Mouse (Mus musculus): ENCODE results near the gene Vps53.
A peak's percentile ranks its signal among the peaks of the same experiment; 100 is the strongest.
"Not testable (repeated sequence)": the region's sequence is repeated elsewhere in the genome, so short reads cannot be mapped to it uniquely, and the experiment has no call there.

Vps53 gene

DNA sequence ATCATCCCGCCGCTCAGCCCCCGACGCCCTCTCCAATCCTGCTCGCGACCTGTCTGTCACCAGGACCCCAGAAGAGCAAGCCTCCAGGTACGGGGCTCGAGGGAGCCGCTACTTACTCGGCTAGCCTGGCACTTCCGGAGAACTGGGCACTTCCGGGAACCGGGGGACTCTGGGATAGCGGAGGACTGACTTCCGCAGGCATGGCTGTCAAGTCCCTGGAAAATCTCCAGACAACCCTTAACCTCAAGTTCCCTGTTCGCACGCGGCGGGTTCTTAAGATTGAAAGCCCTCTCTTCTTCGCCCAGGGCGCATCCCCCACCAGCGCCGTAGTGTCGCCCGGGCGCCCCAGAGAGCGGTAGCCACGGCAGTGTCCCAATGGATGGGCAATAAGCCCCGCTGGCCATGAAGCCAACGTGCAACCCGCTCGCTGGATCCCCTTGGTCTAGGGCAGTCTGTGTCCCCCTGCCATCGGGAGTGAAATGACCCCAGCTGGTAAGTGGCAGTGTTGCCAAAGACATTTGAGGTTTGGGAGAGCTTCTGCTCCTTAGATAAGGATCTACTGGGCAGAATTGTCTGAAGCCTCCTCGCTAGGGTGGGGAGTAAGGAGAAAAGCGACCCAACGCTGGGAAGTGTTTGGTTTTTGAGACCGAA, at the start of gene Vps53, which contains the start of gene Fam57a:
Gene Vps53, minus strand, starts transcription at position 153 of the 651 bp plus-strand sequence.
Gene Fam57a, plus strand, starts transcription at position 177 of the 651 bp plus-strand sequence.
- peak; percentile 81 to 83 for DNase-seq (ENCODE audit: low spot score in 2 of 2)

DNA sequence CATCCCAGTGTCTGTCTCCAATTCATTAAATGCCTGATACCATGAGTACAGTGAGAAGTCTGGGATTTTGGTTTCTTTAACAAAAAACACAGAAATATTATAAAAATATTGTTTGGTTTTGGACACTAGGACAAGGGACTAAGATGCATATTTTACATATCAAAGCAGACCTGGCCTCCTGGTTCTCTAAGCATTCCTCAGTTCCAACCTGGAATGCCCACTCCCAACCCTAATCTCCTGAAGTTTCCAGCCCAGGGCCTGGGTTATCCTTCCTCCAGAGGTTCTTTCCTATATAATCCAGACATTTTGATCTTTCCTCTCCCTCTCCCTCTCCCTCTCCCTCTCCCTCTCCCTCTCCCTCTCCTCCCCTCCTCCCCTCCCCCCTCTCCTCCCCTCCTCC, 45.6 kb upstream of the Vps53 start:
- no peak for DNase-seq (ENCODE audit: low spot score in 2 of 2)

DNA sequence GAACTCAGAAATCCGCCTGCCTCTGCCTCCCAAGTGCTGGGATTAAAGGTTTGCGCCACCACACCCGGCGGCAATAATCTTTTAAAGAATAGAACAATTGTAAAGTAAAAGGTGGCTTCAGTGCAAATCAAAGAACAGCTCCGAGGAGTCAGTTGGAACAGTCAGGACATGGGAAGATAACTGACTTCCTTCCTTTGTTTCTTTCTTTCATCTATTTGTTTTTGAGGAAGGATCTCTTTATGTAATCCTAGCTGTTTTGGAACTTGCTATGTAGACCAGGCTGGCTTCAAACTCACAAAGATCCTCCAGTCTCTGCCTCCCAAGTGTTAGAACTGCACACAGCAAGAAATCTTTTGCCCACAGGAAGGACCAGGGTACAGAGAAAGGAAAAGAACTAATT, 45.2 kb upstream of the Vps53 start:
- DNase-seq (ENCODE audit: low spot score in 2 of 2) = no peak

DNA sequence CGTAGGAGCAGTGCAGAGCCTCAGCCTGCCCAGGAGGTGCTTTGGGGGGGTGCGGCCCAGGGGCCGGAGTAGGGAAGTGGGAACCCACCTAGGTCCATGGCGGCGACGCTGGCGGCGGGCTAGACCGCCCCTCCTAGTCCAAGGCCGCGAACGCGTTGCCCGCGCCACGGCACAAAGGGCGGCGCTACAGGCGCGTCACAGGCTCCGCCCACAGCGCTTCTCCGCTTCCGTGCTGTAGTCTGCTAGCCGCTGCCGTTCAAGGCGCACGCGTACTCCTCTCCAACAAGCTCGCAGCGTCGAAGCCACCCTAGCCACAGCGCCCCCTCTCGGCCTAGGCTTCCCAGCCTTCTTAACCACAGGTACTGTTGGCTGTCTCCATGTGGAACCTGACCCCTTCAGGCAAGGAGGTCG, 37.9 kb upstream of the Vps53 start, which contains the start of the genes Dbil5 and Gemin4:
Gene Dbil5, plus strand, starts transcription at position 219 of the 411 bp plus-strand sequence.
Gene Gemin4, minus strand, starts transcription at position 275 of the 411 bp plus-strand sequence.
- DNase-seq (ENCODE audit: low spot score in 2 of 2) = peak; percentile 97

DNA sequence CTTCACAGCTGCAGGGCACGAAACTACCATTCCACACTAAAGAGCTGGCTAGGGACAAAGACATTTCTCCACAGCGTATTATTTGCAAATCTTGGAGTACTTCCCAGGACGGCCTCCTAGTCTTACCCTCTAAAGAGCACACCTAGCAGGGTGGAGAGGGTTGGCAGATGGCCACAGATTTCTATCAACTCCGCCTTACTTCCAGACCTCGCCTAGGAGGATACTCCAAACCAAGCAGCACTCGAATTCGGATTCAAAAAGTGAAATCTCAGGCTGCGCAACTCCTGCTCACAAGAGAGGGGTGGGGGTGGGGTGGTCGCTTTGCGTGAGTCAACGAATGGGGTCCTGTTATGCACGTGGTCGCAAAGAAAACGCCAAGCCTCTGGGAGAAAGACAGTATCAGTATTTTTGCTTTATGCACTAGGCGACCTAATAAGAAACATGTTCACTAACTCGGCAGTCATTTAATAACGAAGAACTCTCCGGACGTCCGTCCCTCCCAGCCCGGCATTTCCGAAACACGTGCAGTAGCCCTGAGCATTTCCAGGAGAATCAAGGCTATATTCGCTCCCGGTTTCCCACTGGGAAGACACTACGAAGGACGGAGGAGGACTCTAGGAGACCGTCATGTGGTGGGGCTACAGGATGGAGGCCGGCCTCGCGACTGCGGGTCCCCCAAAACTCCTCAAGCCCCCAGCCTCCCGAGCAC, 37.4 kb upstream of the Vps53 start:
- no peak for DNase-seq (ENCODE audit: low spot score in 2 of 2)

DNA sequence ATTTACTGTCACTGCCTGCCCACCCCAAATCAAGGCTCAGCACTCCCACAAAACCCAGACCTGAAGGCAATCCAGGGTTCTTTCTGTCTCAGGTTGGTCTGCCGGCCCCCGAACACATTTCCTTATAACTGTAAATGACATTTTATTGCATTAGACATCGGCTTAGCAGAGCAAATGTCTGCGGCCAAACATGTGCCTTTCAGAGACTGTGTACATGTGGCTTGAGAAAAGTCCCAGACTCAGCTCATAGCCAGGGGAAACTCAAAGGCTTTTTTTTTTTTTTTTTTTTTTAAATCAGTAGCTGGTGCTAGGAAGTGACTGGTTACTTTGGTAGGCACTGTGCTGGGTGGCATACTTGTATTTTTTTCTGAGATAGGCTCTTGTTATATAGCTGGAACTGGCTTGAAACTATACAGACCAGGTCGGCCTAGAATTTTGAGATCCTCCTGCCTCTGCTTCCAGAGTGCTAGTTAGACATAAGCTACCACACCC, 36.6 kb upstream of the Vps53 start:
- DNase-seq (ENCODE audit: low spot score in 2 of 2) = no peak

DNA sequence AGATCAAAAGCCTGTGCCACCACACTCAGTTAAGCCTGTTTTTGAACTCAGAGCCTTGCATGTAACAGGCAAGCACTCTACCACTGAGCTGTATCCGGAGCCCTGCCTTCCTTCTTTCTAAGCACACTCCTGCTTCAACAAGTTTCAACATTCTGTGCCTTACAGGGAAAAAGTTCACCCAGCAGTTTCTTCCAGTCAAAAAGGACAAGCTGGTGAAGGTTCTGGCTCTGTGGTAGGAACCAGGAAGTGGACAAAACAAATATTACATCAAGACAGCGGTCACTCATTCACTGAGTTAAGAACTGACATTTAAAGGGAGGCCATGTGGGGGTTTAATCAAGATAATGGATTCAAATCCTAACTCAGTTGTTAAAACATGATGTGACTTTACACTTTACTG, 35.6 kb upstream of the Vps53 start:
- DNase-seq (ENCODE audit: low spot score in 2 of 2) = no peak

DNA sequence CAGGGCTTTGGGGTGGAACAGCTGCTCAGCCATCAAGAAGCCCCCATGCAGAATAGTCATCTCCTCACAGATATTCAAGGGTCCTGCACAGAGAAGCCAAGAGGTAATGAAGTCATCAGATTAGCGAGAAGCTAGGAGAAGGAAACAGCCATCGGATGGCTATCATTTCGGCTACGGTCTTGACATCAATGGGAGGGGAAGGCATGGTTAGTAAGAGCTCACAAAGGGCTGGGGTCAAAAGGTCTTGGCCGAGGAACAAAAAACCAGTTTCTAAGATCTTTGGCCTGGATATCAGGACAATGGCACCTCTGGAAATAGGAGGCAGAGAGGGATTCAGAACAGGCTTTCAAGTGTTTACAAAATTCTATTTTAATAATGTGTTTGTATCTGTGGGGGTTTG, 34.4 kb upstream of the Vps53 start:
- DNase-seq (ENCODE audit: low spot score in 2 of 2) = no peak

DNA sequence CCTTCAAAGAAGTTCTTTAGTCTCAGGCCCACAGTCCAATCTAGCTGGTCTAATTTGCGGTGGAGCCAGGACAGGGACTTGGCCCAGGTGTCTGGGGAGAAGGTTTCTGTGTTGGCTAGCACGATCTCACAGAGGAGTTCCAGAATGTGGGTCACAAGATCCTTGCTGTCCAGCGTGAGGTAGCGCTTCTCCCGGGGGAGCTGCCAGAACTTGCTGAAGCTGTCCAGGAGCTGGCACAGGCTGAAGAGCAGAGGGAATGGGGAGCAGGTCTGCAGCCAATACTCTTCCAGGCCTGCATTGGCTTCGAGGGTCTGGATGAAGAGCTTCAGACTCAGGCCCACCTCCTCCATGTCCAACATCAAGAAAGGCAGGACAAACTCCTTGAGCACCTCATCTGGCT, 32.1 kb upstream of the Vps53 start:
- not testable (repeated sequence) for DNase-seq (ENCODE audit: low spot score in 2 of 2)

DNA sequence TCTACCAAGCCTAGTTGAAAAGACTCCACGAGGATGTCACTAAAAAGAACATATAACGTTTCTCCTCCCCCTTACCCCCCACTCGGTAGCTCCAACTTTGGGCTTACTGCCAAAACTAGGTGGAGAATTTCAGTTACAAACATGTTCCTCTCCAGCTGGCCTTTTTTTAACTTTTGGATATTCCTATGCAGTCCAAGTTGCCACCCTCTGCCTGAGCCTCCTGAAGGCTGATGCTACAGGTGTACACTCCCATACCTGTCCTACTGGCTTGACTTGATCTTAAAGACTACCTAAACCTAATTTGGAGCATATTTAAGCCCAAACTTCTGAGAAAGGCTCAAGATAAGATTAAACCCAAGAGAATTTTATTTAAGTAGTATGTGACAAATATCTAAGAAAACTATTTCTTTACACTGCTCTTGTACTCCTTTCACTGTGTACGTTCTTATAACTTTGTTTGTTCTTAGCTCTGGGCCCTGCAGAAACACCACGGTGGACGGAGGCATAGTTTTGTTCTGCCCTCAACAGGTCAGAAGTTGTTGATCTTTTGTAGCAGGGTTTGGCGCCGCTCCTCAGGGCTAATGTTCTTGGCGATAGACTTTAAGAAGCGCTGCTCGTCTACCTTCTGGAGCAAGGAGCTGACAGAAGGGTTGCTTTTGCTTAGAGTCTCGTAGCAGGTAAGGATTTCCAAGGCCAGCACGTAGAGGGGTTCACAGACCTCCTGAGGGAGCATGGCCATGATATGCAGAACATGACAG, 31.0 kb upstream of the Vps53 start:
- no peak for DNase-seq (ENCODE audit: low spot score in 2 of 2)

DNA sequence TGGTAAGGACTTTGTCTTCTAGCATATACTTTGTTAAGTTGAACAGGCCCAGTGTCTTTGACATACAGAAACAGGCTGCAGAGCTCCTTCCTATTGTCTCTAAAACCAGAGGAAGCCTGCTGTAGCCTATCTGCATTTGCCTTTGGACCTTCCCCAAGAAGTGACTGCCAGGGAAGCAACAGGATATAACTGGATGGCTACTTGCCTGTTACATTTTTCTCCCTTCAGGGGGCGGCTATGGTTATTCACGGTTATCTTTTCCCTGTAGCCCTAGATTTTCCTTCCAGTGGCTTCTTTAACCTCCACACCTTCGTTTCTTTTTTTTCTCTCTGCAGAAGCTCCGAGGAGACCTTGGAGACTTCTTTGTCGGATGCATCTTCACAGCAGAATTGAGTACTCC, 27.3 kb upstream of the Vps53 start:
- no peak for DNase-seq (ENCODE audit: low spot score in 2 of 2)

DNA sequence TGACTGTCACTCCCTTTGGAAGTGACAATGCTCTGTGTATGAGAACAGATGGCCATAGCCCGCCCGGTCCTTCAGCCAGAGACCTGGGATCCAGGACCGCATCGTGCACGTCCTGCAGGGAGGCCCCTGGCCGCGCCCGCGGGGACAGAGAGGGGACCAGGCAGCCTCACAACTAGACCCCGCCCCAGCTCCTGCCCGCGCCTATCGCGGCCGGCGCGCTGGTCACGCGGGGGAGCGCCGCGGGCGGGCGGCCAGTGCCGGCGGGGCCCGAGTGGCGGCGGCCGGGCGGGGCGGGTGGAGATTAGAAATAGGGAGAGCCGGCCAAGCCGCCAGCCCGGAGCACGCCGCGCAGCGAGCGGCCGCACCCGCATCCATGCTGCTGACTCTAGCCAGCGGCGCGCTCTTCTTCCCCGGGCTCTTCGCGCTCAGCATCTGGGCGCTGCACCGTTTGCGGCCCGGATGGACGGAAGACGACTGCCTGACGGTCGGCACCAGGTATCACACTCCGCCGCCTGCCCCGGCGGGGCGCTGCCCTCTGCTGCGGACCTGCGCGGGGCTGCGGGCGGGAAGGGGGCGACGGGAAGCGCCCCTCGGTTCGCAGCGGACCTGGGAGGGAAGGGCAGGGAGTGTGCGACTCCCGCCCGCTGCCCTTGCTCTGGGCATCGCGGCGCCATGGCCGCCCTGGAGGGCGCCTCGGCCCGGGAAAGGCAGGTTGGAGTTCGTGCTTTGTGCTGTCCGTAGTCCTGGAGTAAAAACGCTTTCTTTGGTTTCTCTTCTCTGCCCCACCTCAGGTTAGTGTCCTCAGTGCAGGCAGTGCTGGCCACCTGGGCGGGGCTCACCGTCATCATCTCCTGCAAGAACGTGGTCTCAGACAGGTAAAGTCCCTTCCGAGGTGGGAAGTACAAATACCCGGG, 22.6 kb upstream of the Vps53 start:
- DNase-seq (ENCODE audit: low spot score in 2 of 2) = peak; percentile 69 to 73

DNA sequence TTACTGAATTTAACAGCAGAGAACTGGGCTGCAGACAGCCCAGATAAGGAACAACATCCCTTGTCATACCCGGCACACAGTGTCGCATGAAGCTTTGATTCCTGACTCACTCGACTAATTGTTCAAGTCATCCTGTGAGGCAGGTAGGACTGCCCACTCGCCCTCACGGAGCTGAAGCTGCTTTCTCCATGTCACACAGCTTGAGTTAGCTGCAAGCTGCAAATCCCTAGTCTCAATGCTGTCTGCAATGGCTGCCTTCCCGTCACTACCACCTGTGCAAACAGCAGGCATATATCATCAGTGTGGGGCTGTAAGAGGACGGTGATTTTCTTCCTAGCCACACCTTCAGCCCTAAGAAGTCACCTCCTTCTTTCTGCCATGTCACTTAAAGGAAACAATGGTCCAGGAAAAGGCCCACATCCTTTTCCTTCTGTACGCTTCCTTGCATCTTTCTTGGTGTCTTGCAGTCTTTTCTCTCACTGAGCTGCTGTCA, 17.6 kb upstream of the Vps53 start:
- DNase-seq (ENCODE audit: low spot score in 2 of 2) = no peak

DNA sequence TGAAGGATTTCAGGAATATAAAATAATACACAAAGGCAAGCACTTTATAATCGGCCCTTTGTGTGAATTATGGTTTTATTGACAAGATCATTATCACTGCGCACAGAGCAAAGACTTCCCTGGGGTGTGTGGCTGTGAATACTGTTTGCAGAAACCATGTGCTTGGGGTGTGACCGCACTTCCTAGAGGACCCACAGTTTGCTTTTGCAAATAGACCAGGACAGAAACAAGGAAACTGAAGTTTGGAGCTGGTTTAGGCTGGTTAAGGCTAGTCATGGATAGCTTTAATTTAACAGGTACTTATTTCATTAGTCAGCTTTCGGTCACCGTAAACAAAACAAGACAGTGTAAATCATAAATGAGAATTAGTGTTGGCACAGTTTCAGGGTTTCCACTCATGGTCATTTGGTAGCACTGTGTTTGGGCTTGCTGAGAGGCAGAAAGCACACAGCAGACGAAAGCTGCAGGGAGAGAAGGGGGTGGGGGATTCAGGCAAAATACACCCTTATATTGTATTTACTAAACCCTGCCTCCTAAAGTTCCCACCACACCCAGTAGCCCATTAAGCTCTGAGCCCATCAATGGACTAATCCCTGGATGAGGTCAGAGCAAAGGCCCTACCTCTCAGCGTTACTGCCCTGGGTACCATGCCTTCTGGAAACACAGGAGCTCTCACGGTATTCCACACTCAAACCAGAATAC, 17.0 kb upstream of the Vps53 start:
- no peak for DNase-seq (ENCODE audit: low spot score in 2 of 2)

DNA sequence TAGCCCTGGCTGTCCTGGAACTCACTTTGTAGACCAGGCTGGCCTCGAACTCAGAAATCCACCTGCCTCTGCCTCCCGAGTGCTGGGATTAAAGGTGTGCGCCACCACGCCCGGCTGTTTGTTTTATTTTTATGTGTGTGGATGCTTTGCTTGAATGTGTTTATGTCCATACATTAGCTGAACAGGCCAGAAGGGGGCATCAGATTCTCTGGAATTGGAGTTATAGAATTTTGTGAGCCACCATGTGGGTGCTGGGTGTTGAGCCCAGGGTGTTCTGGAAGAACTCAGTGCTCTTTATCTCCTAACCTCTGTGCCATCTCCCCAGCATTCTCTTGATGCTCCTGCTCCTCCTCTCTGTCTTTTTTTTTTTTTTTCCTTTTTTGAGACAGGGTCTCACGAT, 7.5 kb upstream of the Vps53 start:
- no peak for DNase-seq (ENCODE audit: low spot score in 2 of 2)

DNA sequence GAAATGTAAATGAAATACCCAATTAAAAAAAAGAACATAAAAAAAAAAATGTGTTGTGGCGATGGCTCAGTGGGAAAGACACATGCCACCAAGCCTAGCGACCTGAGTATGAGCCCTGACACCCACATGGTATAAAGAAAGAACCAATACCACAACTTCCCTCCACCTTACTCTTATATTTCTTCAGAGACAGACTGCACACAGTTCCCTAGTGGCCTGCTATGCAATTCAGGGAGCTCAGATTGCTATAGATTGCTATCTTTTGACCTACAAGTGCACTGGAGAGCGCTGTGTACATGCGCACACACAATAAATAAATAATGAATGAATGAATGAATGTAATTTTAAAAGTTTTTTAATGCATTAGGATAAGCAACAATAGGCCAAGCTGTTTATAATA, 4.3 kb upstream of the Vps53 start:
- DNase-seq (ENCODE audit: low spot score in 2 of 2) = no peak

DNA sequence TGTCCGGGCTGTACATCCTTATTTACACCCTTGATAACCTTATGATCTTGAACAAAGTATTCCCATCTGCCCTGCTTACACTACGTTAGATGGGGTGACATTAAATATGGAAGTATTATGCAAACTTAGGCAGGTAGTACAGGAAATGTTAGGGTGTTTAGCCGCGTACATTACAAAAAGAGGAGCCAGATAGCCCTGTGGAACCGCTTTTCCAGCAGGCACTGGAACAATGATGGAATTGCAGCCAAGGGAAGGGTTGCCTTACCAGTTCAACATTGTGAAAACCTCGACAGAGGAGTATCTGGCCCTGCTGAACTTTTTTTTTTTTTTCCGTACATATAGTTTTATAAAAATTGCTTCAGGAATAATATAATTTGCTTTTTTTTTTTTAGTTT, 696 bp upstream of the Vps53 start:
- no peak for DNase-seq (ENCODE audit: low spot score in 2 of 2)

DNA sequence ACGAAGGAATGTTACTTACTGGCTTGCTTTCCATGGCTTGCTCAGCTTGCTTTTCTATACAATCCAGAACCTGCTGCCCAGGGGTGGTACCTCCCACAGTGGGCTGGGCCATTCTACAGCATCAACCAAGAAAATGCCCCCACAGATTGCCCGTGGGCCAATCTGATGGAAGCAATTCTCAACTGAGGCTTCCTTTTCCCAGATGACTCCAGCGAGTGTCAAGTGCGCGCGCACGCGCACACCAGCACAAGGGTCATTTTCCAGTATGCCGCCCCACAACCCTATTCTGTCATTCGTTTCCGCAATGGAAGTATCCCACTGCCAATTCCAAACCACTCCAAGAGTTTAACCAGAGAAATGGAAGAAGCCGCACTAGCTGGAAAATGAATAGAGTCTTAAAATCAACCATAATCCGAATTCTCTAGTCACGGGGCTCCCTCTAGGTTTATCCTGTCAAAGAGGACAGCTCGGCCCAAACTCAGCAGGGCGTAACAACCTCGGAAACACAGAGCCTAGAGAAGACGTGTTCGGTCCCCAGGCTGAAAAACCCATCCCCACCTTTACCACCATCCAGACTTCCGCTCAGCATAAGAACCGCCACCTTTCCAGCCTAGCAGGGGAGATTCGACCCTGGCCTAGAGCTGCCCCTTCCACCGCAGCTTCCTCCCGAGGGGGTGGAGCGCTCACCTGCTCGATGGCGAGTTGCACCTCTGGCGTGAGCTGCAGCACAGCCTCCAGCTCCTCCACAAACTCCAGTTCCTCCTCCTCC, 537 bp downstream of the Vps53 start:
- peak in 1 of 2 experiments; percentile 7 for DNase-seq (ENCODE audit: low spot score in 2 of 2)

DNA sequence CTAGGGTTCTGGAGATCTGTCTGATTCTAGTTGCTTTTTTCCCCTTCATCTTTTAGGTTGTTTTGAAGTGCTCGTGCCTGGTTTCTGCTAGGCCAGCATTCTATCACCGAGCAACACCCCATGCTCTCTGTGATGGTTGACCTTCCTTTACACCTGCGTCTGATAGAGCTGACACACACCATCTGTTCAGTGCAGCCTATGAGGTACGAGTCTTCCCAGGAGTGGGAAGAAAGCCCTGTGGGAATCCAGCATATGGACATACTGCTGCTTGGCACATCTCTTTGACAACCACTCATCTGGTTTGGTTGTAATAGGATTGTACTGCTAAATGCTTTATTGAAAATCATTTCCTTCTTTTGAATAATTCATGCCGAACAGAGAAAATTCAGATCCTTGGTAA, 9.2 kb downstream of the Vps53 start:
- DNase-seq (ENCODE audit: low spot score in 2 of 2) = no peak

DNA sequence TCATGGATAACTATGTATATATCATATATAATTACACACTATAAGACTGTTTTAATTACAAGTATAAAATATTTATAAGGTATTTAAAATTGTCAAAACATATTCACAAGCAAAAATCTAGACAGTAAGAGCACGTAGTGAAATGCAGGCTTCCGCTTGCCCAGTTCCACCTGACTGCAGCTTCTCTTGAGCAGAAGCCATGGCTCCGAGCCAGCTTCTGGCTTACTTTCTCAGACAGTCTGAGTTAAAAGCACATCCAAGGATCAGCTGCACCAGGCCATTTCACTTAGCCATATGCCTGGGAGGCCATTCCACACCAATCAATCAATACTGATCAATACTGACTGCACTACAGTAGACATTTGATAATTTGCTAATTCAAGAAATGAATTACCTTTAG, 10.5 kb downstream of the Vps53 start:
- DNase-seq (ENCODE audit: low spot score in 2 of 2) = no peak
